Mouse (Mus musculus) layer of hippocampus, adult 2 months (tissue): ENCODE results near the gene Tjap1. TPM values are rescaled to one million over a fixed set of nuclear protein-coding genes. Genes with fewer than 3 reads are reported as not detected.

ENCODE experiments used
- DNase-seq, 2 experiments: peaks; one replicate each; pipeline ENCODE4 v3.0.0; 2022; ENCODE audit warnings: low spot score in 2 of 2
- H3K27ac ChIP-seq: fragments of 200-600 bp; 2 replicates; pipeline ENCODE4 v1.8.1; 2022
- H3K4me3 ChIP-seq: fragments of 200-600 bp; 2 replicates; pipeline ENCODE4 v1.8.1; 2022; ENCODE audit warnings: mild to moderate bottlenecking
- CTCF ChIP-seq: fragments of 200-600 bp; conservative IDR thresholded peaks from 2 replicates; pipeline ENCODE4 v1.8.1; 2022; ENCODE audit warnings: antibody characterized with exemption, mild to moderate bottlenecking, moderate library complexity
- total RNA-seq, 2 experiments: library from RNA; stranded (reverse); gene quantifications; 2 replicates each; pipeline ENCODE4 v1.2.3; 2021

The Tjap1 gene
- total RNA-seq, 2 experiments from 2014 or later: 54.0 to 56.7 TPM

DNA sequence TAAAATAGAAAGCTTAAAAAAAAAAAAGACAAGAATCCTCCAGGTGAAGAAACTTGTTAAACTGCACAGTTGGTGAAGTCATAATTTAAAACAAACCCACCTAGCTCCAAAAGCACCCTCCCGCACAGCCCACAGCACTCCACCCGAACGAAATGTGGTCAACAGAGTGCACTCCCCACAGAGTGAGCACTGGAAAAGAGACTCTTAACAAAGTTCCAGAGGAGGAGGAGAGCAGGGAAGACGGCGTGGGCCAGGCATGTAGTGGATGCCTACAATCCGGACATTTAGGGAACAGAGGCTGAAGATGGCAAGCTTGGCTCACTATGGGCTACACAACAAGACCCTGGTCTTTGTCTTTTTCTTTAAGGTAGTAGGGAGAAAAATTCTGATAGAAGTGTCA, 7.8 kb downstream of the Tjap1 start:
- TF ChIP-seq CTCF: no peak
- H3K4me3 ChIP-seq: no peak overlapping the region
- H3K27ac ChIP-seq: no peak overlapping the region
- no peak for DNase-seq

- Histone ChIP-seq H3K4me3 (no peak overlapping the region), H3K27ac (no peak overlapping the region)
- DNase-seq: no peak
- no peak for TF ChIP-seq CTCF
Measured at GRCm38 (mm10) chr17:46274465-46274864, 8.4 kb downstream of the Tjap1 start.

- TF ChIP-seq CTCF: no peak
- H3K4me3 ChIP-seq: no peak overlapping the region
- DNase-seq: no peak
- peak overlapping the region; percentile 78; the same call in 1 of the 2 replicates for H3K27ac ChIP-seq
Measured at GRCm38 (mm10) chr17:46273803-46274236, 9.0 kb downstream of the Tjap1 start.

GRCm38 (mm10) chr17:46272675-46273074, 10.2 kb downstream of the Tjap1 start:
- DNase-seq: no peak
- Histone ChIP-seq H3K4me3 (no peak overlapping the region), H3K27ac (peak overlapping the region; percentile 78)
- TF ChIP-seq CTCF: no peak

DNA sequence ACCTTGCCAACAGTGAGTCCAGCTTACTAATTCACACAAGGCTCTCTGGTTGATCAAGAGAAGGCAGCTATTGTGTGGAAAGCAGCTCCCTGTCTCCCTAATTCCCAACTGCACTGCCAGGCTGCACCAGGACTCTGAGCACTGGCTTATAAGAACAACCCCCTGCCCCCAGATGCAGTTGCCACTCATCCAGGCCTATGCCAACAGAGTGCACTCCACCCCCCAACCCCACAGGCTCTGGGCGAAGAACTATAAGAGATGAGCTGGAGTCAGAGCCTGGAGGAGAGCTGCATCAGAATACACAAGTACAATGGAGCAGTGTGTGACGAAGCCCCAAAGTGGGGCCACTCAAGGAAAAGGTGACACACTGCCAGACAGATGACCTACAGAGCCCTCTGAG, 10.8 kb downstream of the Tjap1 start:
- DNase-seq: peak in 1 of 2 experiments; percentile 20
- TF ChIP-seq CTCF: no peak
- H3K4me3 ChIP-seq: no peak overlapping the region
- peak overlapping the region; percentile 78 for H3K27ac ChIP-seq

DNA sequence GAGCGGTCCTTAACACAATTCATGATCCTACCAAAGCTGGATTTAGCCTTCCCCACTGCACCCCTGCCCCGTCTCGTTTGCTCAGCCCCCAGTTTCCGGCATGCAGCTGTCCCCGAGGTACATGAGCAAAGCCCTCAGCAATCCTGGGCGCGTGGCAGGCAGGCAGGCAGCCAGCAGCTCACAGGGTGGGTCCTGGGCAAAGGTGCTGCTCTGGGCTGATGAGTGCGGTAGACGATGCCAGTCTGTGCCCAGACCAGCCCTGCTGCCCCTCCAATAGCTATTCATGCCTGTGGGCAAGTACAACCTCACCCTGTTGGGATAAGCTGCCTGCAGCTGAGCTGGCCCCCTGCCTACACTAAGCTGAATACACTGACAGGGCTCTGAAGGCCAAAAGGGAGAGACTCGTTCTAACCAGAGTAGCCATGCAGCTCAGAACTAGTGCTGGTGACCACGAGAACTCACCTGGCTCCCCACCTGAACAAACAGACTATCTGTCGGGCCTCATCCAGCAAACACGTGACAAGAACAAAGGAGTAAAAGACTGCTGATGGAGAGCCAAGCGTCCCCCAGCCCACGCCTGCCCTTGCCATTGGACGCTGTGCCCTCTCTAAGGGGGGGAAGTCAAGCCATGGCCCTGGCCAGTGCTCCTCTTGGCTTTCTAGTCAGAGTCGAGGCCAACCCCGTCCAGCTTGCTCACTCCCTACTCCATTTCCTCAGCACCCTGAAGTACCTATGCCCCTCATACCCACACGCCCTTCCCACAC, 12.9 kb downstream of the Tjap1 start:
- no peak for DNase-seq
- TF ChIP-seq CTCF: no peak

DNA sequence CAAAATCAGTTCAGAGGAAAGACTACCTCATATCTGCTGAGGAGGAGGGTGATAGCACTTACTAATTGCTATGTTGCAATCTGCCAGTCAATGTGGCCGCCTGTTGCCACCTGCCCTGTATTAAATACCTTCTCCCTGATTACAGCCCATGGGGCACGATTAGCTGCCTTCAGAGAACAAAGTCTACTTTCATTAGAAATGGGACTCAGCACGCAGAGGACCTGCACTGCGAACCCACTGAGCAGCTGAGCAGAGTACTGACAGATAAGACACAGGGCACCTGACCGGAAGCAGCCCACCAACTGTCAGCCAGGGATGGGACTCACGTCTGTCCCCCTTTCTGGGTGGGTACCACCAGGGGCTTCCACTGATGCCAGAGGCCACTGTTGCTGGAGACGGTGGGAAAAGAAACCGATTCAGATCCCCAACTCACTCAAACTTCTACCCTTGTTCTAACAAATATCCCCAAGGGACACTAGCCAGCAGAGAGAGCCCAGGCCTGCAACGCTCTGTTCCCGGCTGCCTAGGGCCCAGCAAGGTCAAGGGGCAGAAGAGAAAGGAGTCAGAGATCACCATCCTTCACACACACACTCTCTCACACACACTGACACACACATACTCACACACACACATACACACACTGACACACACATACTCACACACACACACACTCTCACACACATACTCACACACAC, 14.7 kb downstream of the Tjap1 start:
- DNase-seq: no peak
- Histone ChIP-seq H3K27ac (no peak overlapping the region), H3K4me3 (no peak overlapping the region)
- no peak for TF ChIP-seq CTCF

More for the DNA sequence above, 12.9 kb downstream of the Tjap1 start:
- H3K27ac ChIP-seq: peak overlapping the region; percentile 78
- H3K4me3 ChIP-seq: no peak overlapping the region

- 0 out of 2 replicates have a peak overlapping the region, but pooled peaks have one; percentile 28 for H3K27ac ChIP-seq
Measured at GRCm38 (mm10) chr17:46267511-46267910, 15.3 kb downstream of the Tjap1 start.

DNA sequence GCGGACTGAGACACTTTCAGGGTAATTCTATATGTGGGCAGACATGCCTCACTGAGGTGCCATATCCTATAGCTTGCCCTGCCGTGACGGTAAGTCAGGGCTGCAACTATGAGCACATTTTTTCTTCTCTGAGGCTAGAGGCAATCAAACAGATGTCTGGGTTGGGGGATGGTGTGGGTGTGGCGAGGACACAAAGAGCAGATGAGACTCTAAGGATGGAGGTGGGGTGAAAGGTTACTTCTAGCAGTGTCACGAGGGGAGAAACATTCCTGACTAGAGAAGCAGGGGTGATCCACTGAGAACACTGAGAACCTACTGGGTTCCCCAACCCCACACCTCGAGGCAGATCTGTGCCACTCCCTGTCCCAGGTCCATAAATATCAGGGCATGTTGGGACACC, 15.8 kb downstream of the Tjap1 start:
- Histone ChIP-seq H3K4me3 (no peak overlapping the region), H3K27ac (0 out of 2 replicates have a peak overlapping the region, but pooled peaks have one; percentile 28)
- TF ChIP-seq CTCF: no peak
- DNase-seq: no peak

More at GRCm38 (mm10) chr17:46267511-46267910, 15.3 kb downstream of the Tjap1 start:
- no peak overlapping the region for H3K4me3 ChIP-seq
- TF ChIP-seq CTCF: no peak
- DNase-seq: no peak

DNA sequence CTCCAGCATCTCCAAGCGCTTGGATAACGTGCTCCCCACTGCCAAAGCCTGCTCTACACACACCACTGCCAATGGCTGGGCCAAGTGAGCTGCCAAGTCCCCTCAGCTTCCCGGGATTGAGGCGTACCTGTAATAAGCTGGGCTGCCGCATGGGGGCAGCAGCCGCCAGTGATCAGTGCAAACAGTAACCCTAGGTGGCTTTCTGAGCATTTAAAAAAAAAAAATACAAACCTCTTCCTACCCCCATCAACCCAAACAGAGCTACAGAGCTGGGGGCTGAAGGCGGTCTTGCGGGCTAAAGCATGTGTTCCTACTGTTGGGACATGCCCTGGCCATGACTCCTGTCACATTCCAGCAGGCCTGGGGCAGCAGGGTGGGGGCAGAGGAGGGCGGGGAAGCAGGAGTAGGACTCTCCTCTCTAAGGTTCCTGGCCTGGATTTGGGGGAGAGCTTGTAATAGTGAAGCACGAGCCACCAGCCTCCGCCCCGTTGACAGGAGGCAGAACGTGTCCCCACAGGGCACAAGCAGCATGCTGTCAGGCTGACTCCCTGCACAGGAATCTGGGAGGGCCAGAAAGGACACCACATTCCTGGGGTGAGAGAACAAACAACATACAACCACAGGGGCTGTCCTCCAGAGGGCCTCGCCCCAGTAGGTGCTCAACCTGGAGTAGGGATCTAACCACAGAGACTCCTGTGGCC, 16.8 kb downstream of the Tjap1 start:
- peak; percentile 97 for TF ChIP-seq CTCF
- peak; percentile 83 to 94 for DNase-seq
- no peak overlapping the region; the same call in 1 of the 2 replicates for H3K27ac ChIP-seq
- H3K4me3 ChIP-seq: no peak overlapping the region

GRCm38 (mm10) chr17:46265502-46265901, 17.3 kb downstream of the Tjap1 start:
- no peak for DNase-seq
- Histone ChIP-seq H3K4me3 (no peak overlapping the region), H3K27ac (no peak overlapping the region)
- TF ChIP-seq CTCF: no peak

DNA sequence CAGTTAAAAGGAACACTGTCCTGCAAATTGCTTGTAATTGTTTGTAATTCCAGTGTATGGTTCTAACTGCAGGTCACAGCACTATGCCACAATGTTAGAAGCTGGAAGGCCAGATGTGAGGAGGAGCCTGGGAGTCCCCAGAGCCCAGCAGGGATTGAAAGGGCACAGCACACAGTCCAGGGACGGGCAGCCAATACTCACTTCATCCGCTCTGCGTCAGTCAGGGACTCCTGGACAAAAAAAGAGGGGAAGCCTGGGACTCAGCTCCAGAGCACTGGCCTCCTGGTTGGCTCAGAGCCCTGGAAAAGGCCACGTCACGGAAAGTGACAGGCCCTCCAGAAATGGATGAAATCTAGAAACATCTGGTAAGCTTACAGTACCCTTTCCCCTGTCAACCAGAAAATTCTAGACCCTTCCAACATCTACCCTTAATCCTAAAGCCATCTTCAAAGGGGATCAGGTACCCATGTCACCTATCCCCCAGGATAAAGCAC, 20.6 kb downstream of the Tjap1 start:
- Histone ChIP-seq H3K4me3 (no peak overlapping the region), H3K27ac (no peak overlapping the region)
- TF ChIP-seq CTCF: no peak
- no peak for DNase-seq

DNA sequence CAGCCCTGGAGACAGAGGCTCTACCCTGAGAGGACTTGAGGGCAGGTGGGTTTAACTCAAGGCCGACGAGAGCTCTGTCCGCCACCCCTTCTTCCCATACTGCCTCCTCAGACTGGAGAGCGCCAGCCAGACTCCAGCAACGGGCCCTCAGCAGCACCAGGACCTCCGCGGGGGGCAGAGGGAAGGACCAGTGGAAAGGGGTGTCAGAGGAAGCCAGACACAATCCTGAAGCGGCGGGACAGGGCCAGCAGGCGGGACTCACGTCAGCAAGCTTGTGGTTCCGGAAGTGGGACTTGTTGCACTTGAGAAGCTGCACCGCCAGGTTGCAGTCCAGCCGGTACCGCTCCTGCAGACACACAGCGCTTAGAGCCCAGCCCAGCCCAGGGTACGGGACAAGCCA, 23.2 kb downstream of the Tjap1 start:
- Histone ChIP-seq H3K27ac (no peak overlapping the region), H3K4me3 (no peak overlapping the region)
- no peak for TF ChIP-seq CTCF
- no peak for DNase-seq
